ENCODE assay signal across 14 mouse cellular contexts in genomic region chr10:99682350-99682749, GRCm38 (mm10).
"Had no signal": no experiment of that assay in that cellular context is flagged by ENCODE, and none has a peak within 500 bp of the region (broad histone marks: within the 10 kb centered on the region; RNA-seq: fewer than 3 reads in every experiment).

No protein-coding gene starts in this region.

- DNase-seq: kidney, adult 8-10 months; kidney, postnatal 25 days; lung, postnatal 10 days; lung, postnatal 4 days; retina, postnatal 1 day; right cerebral cortex, postnatal 4 days; thymus, adult 18-20 months; thymus, postnatal 25 days had no signal

- H3K27ac ChIP-seq: left cerebral cortex, adult 2 months; limb, embryonic 15.5 days; liver, embryonic 12.5 days had no signal

- H3K27me3 ChIP-seq: limb, embryonic 15.5 days; liver, embryonic 12.5 days; megakaryocyte, embryonic 14.5 days had no signal

- ATAC-seq: intestine, postnatal 0 days; liver, embryonic 12.5 days had no signal

- H3K9ac ChIP-seq: limb, embryonic 15.5 days; liver, embryonic 12.5 days; lung, embryonic 14.5 days had no signal

- H3K4me1 ChIP-seq: limb, embryonic 15.5 days; liver, embryonic 12.5 days; megakaryocyte, embryonic 14.5 days had no signal

- H3K4me3 ChIP-seq: left cerebral cortex, adult 2 months; limb, embryonic 15.5 days; liver, embryonic 12.5 days; megakaryocyte, embryonic 14.5 days had no signal

- H3K9me3 ChIP-seq: limb, embryonic 15.5 days; liver, embryonic 12.5 days; megakaryocyte, embryonic 14.5 days had no signal

- H3K4me2 ChIP-seq: limb, embryonic 15.5 days; liver, embryonic 12.5 days; lung, embryonic 14.5 days had no signal

- H3K36me3 ChIP-seq: limb, embryonic 15.5 days; liver, embryonic 12.5 days had no signal
